Mouse (Mus musculus): ENCODE data around the gene Gm10134. TPM values are rescaled to one million over a fixed set of nuclear protein-coding genes. Genes with fewer than 3 reads are reported as not detected.
"Not testable (repeated sequence)": the region's sequence is repeated elsewhere in the genome, so short reads cannot be mapped to it uniquely, and the experiment has no call there.

Gene Gm10134
- polyA plus RNA-seq, 1 experiment, result not detected

DNA sequence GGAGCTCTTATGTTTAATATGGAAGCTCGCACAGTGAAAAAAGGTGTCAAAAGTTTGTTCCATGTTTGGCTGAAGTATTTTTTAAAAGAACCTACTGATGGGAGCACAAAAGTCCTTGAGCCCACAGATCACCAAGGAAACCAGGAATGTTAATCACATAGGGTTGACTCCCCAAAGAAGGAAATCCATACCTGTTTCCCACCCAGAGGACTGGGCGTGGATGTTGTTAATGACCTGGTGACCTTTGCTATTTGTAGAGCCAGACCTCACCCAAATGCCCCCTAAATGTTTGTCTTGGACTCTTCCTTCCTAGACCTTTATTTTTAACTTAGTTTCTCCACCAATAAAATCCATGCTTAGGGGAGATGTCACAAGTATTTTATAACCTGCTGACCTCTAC is 35.3 kb upstream of the Gm10134 start:
- TF ChIP-seq CTCF (IDR thresholded peaks at IDR 0.05; ENCODE audit: insufficient read depth, low read depth, low read length) (no peak), POLR2A (IDR thresholded peaks at IDR 0.05; ENCODE audit: insufficient read depth, low read depth, low read length) (no peak)
- peaks cover 21% of the 10 kb centered on the region for H3K4me1 ChIP-seq (ENCODE audit: control insufficient read depth, insufficient read depth, low read length)
- no peak overlapping the region for H3K4me3 ChIP-seq (ENCODE audit: insufficient read depth, low read depth, low read length)
- H3K27ac ChIP-seq (ENCODE audit: insufficient read depth, low read depth, low read length), result no peak overlapping the region
- 96% methylated on average over 2 of the region's 2 CpGs for WGBS

DNA sequence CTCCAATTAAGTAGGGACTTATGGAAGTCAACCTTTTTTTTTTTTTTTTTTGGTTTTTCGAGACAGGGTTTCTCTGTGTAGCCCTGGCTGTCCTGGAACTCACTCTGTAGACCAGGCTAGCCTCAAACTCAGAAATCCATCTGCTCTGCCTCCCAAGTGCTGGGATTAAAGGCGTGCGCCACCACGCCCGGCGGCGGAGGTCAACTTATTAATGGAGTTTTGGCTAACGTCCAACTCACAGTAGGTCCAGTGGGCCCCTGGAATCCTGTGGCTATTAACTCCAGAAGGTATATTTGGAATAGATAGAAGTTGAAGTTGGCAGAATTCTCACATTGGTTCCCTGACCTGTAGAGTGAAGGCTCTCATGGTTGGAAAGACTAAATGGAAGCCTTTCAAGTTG is 33.9 kb upstream of the Gm10134 start:
- not testable (repeated sequence) for H3K4me3 ChIP-seq (ENCODE audit: insufficient read depth, low read depth, low read length)
- WGBS, result 95% methylated on average over 8 of the region's 8 CpGs
- peaks cover 15% of the 10 kb centered on the region for H3K4me1 ChIP-seq (ENCODE audit: control insufficient read depth, insufficient read depth, low read length)

GRCm38 (mm10) chr2:28477993-28478392 is 27.9 kb upstream of the Gm10134 start:
- not testable (repeated sequence) for H3K4me3 ChIP-seq (ENCODE audit: insufficient read depth, low read depth, low read length); H3K4me1 ChIP-seq (ENCODE audit: control insufficient read depth, insufficient read depth, low read length); H3K27ac ChIP-seq (ENCODE audit: insufficient read depth, low read depth, low read length)
- WGBS, result 86% methylated on average over 5 of the region's 5 CpGs

More for the DNA sequence above, 33.9 kb upstream of the Gm10134 start:
- H3K27ac ChIP-seq (ENCODE audit: insufficient read depth, low read depth, low read length), result not testable (repeated sequence)

GRCm38 (mm10) chr2:28479208-28480204 is 26.4 kb upstream of the Gm10134 start:
- WGBS, result 81% methylated on average over 20 of the region's 20 CpGs
- no peak overlapping the region for H3K4me3 ChIP-seq (ENCODE audit: insufficient read depth, low read depth, low read length)
- no peaks in the 10 kb centered on the region for H3K4me1 ChIP-seq (ENCODE audit: control insufficient read depth, insufficient read depth, low read length)
- TF ChIP-seq POLR2A (IDR thresholded peaks at IDR 0.05; ENCODE audit: insufficient read depth, low read depth, low read length) (no peak), CTCF (IDR thresholded peaks at IDR 0.05; ENCODE audit: insufficient read depth, low read depth, low read length) (no peak)
- no peak overlapping the region for H3K27ac ChIP-seq (ENCODE audit: insufficient read depth, low read depth, low read length)

GRCm38 (mm10) chr2:28483861-28484260 is 22.0 kb upstream of the Gm10134 start:
- Histone ChIP-seq H3K27ac (ENCODE audit: insufficient read depth, low read depth, low read length) (no peak overlapping the region), H3K4me1 (ENCODE audit: control insufficient read depth, insufficient read depth, low read length) (no peaks in the 10 kb centered on the region), H3K4me3 (ENCODE audit: insufficient read depth, low read depth, low read length) (no peak overlapping the region)
- TF ChIP-seq POLR2A (IDR thresholded peaks at IDR 0.05; ENCODE audit: insufficient read depth, low read depth, low read length), result no peak
- no peak for TF ChIP-seq CTCF (IDR thresholded peaks at IDR 0.05; ENCODE audit: insufficient read depth, low read depth, low read length)
- WGBS, result 66% methylated on average over 2 of the region's 2 CpGs

DNA sequence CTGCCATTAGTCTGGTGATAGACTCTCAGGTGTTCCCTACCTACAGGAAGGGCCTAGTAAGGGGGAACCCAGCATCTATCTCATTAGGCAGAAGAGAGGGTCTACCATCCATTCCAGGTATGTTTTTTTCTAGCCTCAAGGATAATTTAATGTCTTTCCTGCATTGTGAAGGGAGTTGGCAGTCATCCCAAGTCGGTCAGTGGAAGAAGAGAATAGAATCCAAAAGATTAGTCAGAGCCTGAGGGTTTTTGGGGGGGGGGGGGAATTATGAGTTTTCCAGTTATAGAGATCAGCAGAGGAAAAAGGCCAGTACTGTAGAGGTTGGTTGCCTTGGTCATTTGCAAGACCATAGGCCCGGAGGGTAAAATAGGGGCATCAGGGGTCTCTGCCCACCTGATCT is 11.4 kb upstream of the Gm10134 start:
- 68% methylated on average over 2 of the region's 2 CpGs for WGBS
- TF ChIP-seq CTCF (IDR thresholded peaks at IDR 0.05; ENCODE audit: insufficient read depth, low read depth, low read length) (no peak), POLR2A (IDR thresholded peaks at IDR 0.05; ENCODE audit: insufficient read depth, low read depth, low read length) (no peak)
- H3K4me1 ChIP-seq (ENCODE audit: control insufficient read depth, insufficient read depth, low read length), result no peaks in the 10 kb centered on the region
- H3K4me3 ChIP-seq (ENCODE audit: insufficient read depth, low read depth, low read length), result no peak overlapping the region
- no peak overlapping the region for H3K27ac ChIP-seq (ENCODE audit: insufficient read depth, low read depth, low read length)

DNA sequence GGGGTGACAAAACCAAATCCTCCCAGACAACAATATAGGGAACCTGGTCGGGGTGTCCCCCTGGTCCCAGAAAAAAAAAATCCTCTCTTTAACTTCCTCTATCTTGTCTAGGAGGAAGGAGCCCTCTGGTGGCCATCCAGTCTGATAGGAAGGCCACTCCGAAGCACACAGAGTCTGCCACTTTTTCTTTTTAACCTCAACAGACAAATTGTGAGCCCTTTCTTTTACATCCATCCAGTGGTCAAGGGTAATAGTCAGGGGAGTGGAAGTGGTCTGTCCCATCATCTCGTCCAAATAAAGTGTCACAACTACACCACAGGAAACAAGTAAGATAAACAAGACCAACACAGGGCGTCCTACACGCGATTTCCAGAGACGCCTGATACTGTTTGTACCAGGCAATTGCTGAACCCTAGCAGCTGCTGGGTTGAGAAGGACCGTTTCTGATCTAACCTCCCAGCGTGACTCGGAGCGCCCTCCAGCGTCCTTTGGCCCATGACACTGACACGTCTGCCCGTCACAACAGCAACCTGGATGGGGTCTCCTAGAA is 10.6 kb upstream of the Gm10134 start:
- TF ChIP-seq POLR2A (IDR thresholded peaks at IDR 0.05; ENCODE audit: insufficient read depth, low read depth, low read length) (no peak), CTCF (IDR thresholded peaks at IDR 0.05; ENCODE audit: insufficient read depth, low read depth, low read length) (no peak)
- H3K4me3 ChIP-seq (ENCODE audit: insufficient read depth, low read depth, low read length), result no peak overlapping the region
- H3K27ac ChIP-seq (ENCODE audit: insufficient read depth, low read depth, low read length), result no peak overlapping the region
- H3K4me1 ChIP-seq (ENCODE audit: control insufficient read depth, insufficient read depth, low read length), result no peaks in the 10 kb centered on the region
- 83% methylated on average over 14 of the region's 14 CpGs for WGBS

DNA sequence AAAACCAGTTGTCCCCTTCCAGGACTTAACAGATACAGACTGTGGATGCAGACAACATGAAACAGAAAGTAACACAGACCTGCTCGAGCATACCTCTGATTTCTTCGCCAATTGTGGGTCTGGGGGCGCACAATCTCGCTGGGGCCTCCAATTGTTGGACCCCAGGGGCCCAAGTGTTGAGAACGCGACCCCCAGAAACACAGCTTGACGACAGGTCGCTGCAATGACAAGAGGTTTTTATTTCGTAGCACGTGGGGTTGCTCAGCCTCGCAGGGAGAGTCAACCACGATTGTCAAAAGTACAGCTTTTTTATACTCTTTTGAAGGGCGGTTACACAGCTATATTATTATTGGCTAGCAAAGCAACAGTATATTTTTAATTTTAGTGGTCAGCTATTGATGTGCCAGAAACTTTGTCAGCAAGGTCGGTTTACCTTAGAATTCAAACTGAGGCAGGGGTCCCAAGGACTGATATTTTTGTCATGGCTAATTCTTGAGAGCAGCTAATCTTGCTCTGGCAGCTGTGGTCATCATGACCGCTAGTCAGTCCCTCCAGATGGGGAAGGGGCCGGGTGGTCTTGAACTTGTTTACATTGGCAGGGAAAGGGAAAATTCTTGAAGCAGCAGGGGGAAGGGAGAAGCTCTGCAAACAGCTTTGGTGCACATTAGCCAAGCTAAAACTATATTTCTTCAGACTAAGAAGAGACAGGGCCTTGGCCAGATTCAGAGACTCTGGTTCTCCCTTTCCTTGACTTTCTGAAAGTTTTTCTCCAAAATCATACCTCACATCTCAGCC is 9.9 kb upstream of the Gm10134 start:
- H3K4me1 ChIP-seq (ENCODE audit: control insufficient read depth, insufficient read depth, low read length), result no peaks in the 10 kb centered on the region
- H3K27ac ChIP-seq (ENCODE audit: insufficient read depth, low read depth, low read length), result no peak overlapping the region
- TF ChIP-seq POLR2A (IDR thresholded peaks at IDR 0.05; ENCODE audit: insufficient read depth, low read depth, low read length) (no peak), CTCF (IDR thresholded peaks at IDR 0.05; ENCODE audit: insufficient read depth, low read depth, low read length) (no peak)
- H3K4me3 ChIP-seq (ENCODE audit: insufficient read depth, low read depth, low read length), result no peak overlapping the region
- WGBS, result 91% methylated on average over 16 of the region's 16 CpGs

- H3K4me3 ChIP-seq (ENCODE audit: insufficient read depth, low read depth, low read length), result no peak within 1 kb of the TSS
- no peaks in the 10 kb centered on the region for H3K4me1 ChIP-seq (ENCODE audit: control insufficient read depth, insufficient read depth, low read length)
- TF ChIP-seq CTCF (IDR thresholded peaks at IDR 0.05; ENCODE audit: insufficient read depth, low read depth, low read length) (no peak), POLR2A (IDR thresholded peaks at IDR 0.05; ENCODE audit: insufficient read depth, low read depth, low read length) (no peak)
- H3K27ac ChIP-seq (ENCODE audit: insufficient read depth, low read depth, low read length), result no peak within 1 kb of the TSS
- WGBS, result 70% methylated on average over 5 of the region's 5 CpGs
These were observed 9.2 kb upstream of the Gm10134 start, which contains the start of gene Gbgt1 for GRCm38 (mm10) chr2:28496671-28497070. Gene Gbgt1 (plus strand): TSS chr2:28496891.

Data from olfactory bulb, adult 2 months (tissue).